Mouse (Mus musculus) limb, embryonic 14.5 days (tissue): ENCODE data around the gene Dusp9. TPM values are rescaled to one million over a fixed set of nuclear protein-coding genes. Genes with fewer than 3 reads are reported as not detected.

Experiments
- ATAC-seq: fragments of 200-750 bp; cut with Nextera tagmentation; 2 replicates; pipeline ENCODE4 v1.8.0; 2017; ENCODE audit warnings: low read depth, moderate number of reproducible peaks, moderate TSS enrichment; ENCODE audit not compliant: low FRiP score
- DNase-seq: peaks from one replicate; pipeline ENCODE4 v3.0.0-alpha.2; 2015; ENCODE audit warnings: low spot score
- H3K27ac ChIP-seq: fragments of 300-500 bp; sonication (generic); replicated peaks from 2 replicates; pipeline ENCODE4 v1.5.1; 2014; ENCODE audit warnings: low read depth, mild to moderate bottlenecking, low read length, moderate library complexity, mixed read lengths
- H3K27me3 ChIP-seq: fragments of 300-500 bp; sonication (generic); 2 replicates; pipeline ENCODE4 v1.6.1; 2014; ENCODE audit warnings: low read length, mixed read lengths; ENCODE audit not compliant: control insufficient read depth, insufficient read depth
- H3K36me3 ChIP-seq: fragments of 300-500 bp; sonication (generic); 2 replicates; pipeline ENCODE4 v1.6.1; 2014; ENCODE audit warnings: mild to moderate bottlenecking, low read length, moderate library complexity, mixed read lengths; ENCODE audit not compliant: control insufficient read depth, insufficient read depth
- H3K4me1 ChIP-seq: fragments of 300-500 bp; sonication (generic); 2 replicates; pipeline ENCODE4 v1.6.1; 2014; ENCODE audit warnings: antibody characterized with exemption, low read length, mixed read lengths; ENCODE audit not compliant: control insufficient read depth, insufficient read depth
- H3K4me2 ChIP-seq: fragments of 300-500 bp; sonication (generic); replicated peaks from 2 replicates; pipeline ENCODE4 v1.6.1; 2014; ENCODE audit warnings: low read depth, mild to moderate bottlenecking, low read length, moderate library complexity; ENCODE audit not compliant: severe bottlenecking
- H3K4me3 ChIP-seq: fragments of 300-500 bp; sonication (generic); replicated peaks from 2 replicates; pipeline ENCODE4 v1.5.1; 2014; ENCODE audit warnings: low read length
- H3K9ac ChIP-seq: fragments of 300-500 bp; sonication (generic); 2 replicates; pipeline ENCODE4 v1.6.1; 2014; ENCODE audit warnings: mild to moderate bottlenecking, low read depth, low read length, moderate library complexity; ENCODE audit not compliant: severe bottlenecking
- H3K9me3 ChIP-seq: fragments of 300-500 bp; sonication (generic); 2 replicates; pipeline ENCODE4 v1.6.1; 2016; ENCODE audit warnings: low read length; ENCODE audit not compliant: control insufficient read depth
- POLR2A ChIP-seq: fragments of 200-500 bp; IDR thresholded peaks from 2 replicates; pipeline ENCODE4 v1.8.0; 2012; ENCODE audit warnings: inconsistent platforms, mild to moderate bottlenecking, moderate library complexity, borderline replicate concordance; ENCODE audit not compliant: insufficient read depth, insufficient read length; ENCODE audit errors: extremely low read depth
- WGBS: fragments of 180-500 bp; shearing (Covaris S2); extraction: QIAGEN DNeasy Blood & Tissue Kit; methylation state at CpG from one replicate; pipeline ENCODE4 v1.1.7; 2014; 5-methylcytosine and 5-hydroxymethylcytosine counted together
- polyA plus RNA-seq, 2 experiments: library from polyadenylated mRNA; depleted of rRNA in 1 of 2; stranded (reverse) in 1 of 2; unstranded in 1 of 2; fragments of >200 nt; fragmentation: Nextera tagmentation in 1 of 2; extraction: Ambion mirVana in 1 of 2; gene quantifications; 2 replicates each; pipeline versions ENCODE4 v1.2.1 to v1.2.3; 2012 to 2014

Gene Dusp9
- polyA plus RNA-seq, 2 experiments, result 2.4 to 10.9 TPM

GRCm38 (mm10) chrX:73690917-73691629 lies 51.9 kb downstream of the Dusp9 start:
- H3K9ac ChIP-seq, result no peak overlapping the region
- WGBS, result 60% methylated on average over 5 of the region's 5 CpGs
- TF ChIP-seq POLR2A, result no peak
- no peak overlapping the region for H3K4me3 ChIP-seq
- H3K27me3 ChIP-seq, result no peaks in the 10 kb centered on the region
- ATAC-seq, result peak; percentile 19; the same call in 1 of the 2 replicates
- no peaks in the 10 kb centered on the region for H3K4me1 ChIP-seq
- H3K36me3 ChIP-seq, result peaks cover 14% of the 10 kb centered on the region
- peak; percentile 19 for DNase-seq
- no peak overlapping the region for H3K27ac ChIP-seq
- H3K4me2 ChIP-seq, result no peak overlapping the region
- H3K9me3 ChIP-seq, result no peaks in the 10 kb centered on the region

Other genes with a start within 250 kb of the Dusp9 start
- gene Gm18336, start 240.7 kb upstream of the Dusp9 start, polyA plus RNA-seq (2012; rRNA removed), result not detected in 2 replicates
- gene Gm18336, start 240.7 kb upstream of the Dusp9 start, polyA plus RNA-seq (2014; fragmentation: Nextera tagmentation; extraction: Ambion mirVana), result not detected in 2 replicates
- 0.35 and 0.49 TPM in 2 replicates for gene Zfp92, start 228.3 kb upstream of the Dusp9 start, polyA plus RNA-seq (2012; rRNA removed)
- gene Zfp92, start 228.3 kb upstream of the Dusp9 start, polyA plus RNA-seq (2014; fragmentation: Nextera tagmentation; extraction: Ambion mirVana), result 0.12 and 0.25 TPM in 2 replicates
- gene Trex2, start 204.1 kb upstream of the Dusp9 start, polyA plus RNA-seq (2012; rRNA removed), result 0.83 and 0.87 TPM in 2 replicates
- gene Trex2, start 204.1 kb upstream of the Dusp9 start, polyA plus RNA-seq (2014; fragmentation: Nextera tagmentation; extraction: Ambion mirVana), result 0.93 and 0.99 TPM in 2 replicates
- gene Haus7, start 180.4 kb upstream of the Dusp9 start, polyA plus RNA-seq (2012; rRNA removed), result 39.6 and 48.7 TPM in 2 replicates
- gene Haus7, start 180.4 kb upstream of the Dusp9 start, polyA plus RNA-seq (2014; fragmentation: Nextera tagmentation; extraction: Ambion mirVana), result 56.1 and 61.6 TPM in 2 replicates
- gene Bgn, start 155.8 kb upstream of the Dusp9 start, polyA plus RNA-seq (2012; rRNA removed), result 399 and 527 TPM in 2 replicates
- 223 and 226 TPM in 2 replicates for gene Bgn, start 155.8 kb upstream of the Dusp9 start, polyA plus RNA-seq (2014; fragmentation: Nextera tagmentation; extraction: Ambion mirVana)
- gene Atp2b3, start 136.3 kb upstream of the Dusp9 start, polyA plus RNA-seq (2012; rRNA removed), result 0.77 and 0.79 TPM in 2 replicates
- 0.64 and 0.65 TPM in 2 replicates for gene Atp2b3, start 136.3 kb upstream of the Dusp9 start, polyA plus RNA-seq (2014; fragmentation: Nextera tagmentation; extraction: Ambion mirVana)
- gene Pnck, start 20.7 kb downstream of the Dusp9 start, polyA plus RNA-seq (2012; rRNA removed), result 27.4 and 34.4 TPM in 2 replicates
- gene Pnck, start 20.7 kb downstream of the Dusp9 start, polyA plus RNA-seq (2014; fragmentation: Nextera tagmentation; extraction: Ambion mirVana), result 20.9 and 22.7 TPM in 2 replicates
- 71.9 and 98.9 TPM in 2 replicates for gene Slc6a8, start 33.7 kb downstream of the Dusp9 start, polyA plus RNA-seq (2012; rRNA removed)
- 11.9 and 12.5 TPM in 2 replicates for gene Slc6a8, start 33.7 kb downstream of the Dusp9 start, polyA plus RNA-seq (2014; fragmentation: Nextera tagmentation; extraction: Ambion mirVana)
- gene Bcap31, start 76.8 kb downstream of the Dusp9 start, polyA plus RNA-seq (2012; rRNA removed), result 82.5 and 97.4 TPM in 2 replicates
- 235 and 239 TPM in 2 replicates for gene Bcap31, start 76.8 kb downstream of the Dusp9 start, polyA plus RNA-seq (2014; fragmentation: Nextera tagmentation; extraction: Ambion mirVana)
- gene Abcd1, start 77.2 kb downstream of the Dusp9 start, polyA plus RNA-seq (2012; rRNA removed), result 20.2 and 25.3 TPM in 2 replicates
- gene Abcd1, start 77.2 kb downstream of the Dusp9 start, polyA plus RNA-seq (2014; fragmentation: Nextera tagmentation; extraction: Ambion mirVana), result 15.2 and 16.8 TPM in 2 replicates
- 1.9 and 2.7 TPM in 2 replicates for gene Plxnb3, start 117.7 kb downstream of the Dusp9 start, polyA plus RNA-seq (2012; rRNA removed)
- gene Plxnb3, start 117.7 kb downstream of the Dusp9 start, polyA plus RNA-seq (2014; fragmentation: Nextera tagmentation; extraction: Ambion mirVana), result 0.62 and 0.82 TPM in 2 replicates
- 46.4 and 48.0 TPM in 2 replicates for gene Srpk3, start 135.0 kb downstream of the Dusp9 start, polyA plus RNA-seq (2012; rRNA removed)
- gene Srpk3, start 135.0 kb downstream of the Dusp9 start, polyA plus RNA-seq (2014; fragmentation: Nextera tagmentation; extraction: Ambion mirVana), result 22.2 and 31.0 TPM in 2 replicates
- 366 and 388 TPM in 2 replicates for gene Idh3g, start 147.5 kb downstream of the Dusp9 start, polyA plus RNA-seq (2012; rRNA removed)
- 217 and 220 TPM in 2 replicates for gene Idh3g, start 147.5 kb downstream of the Dusp9 start, polyA plus RNA-seq (2014; fragmentation: Nextera tagmentation; extraction: Ambion mirVana)
- gene Ssr4, start 147.6 kb downstream of the Dusp9 start, polyA plus RNA-seq (2012; rRNA removed), result 284 and 305 TPM in 2 replicates
- gene Ssr4, start 147.6 kb downstream of the Dusp9 start, polyA plus RNA-seq (2014; fragmentation: Nextera tagmentation; extraction: Ambion mirVana), result 254 and 292 TPM in 2 replicates
- 20.9 and 22.0 TPM in 2 replicates for gene Pdzd4, start 185.6 kb downstream of the Dusp9 start, polyA plus RNA-seq (2012; rRNA removed)
- 1.4 and 1.5 TPM in 2 replicates for gene Pdzd4, start 185.6 kb downstream of the Dusp9 start, polyA plus RNA-seq (2014; fragmentation: Nextera tagmentation; extraction: Ambion mirVana)